In genomic region chr6:99863418-99863817, GRCm38 (mm10) we compare ENCODE assay signal across 16 mouse cellular contexts.
DNase-seq lines count a peak whose midpoint lies in the region; ATAC-seq and TF ChIP-seq lines count a peak whose summit lies in the region.
"Had no signal": no experiment of that assay in that cellular context is flagged by ENCODE, and none has a peak within 500 bp of the region (broad histone marks: within the 10 kb centered on the region; RNA-seq: fewer than 3 reads in every experiment).

No protein-coding gene starts in this region.

- H3K4me1 ChIP-seq in limb, embryonic 14.5 days (ENCODE audit: control insufficient read depth, insufficient read depth, low read length) = peaks cover 14% of the 10 kb centered on the region
- peaks cover 28% of the 10 kb centered on the region for H3K4me1 ChIP-seq in limb, embryonic 10.5 days
- H3K4me1 ChIP-seq in testis, adult 2 months (ENCODE audit: control insufficient read depth, insufficient read depth, low read length) = peaks cover 6% of the 10 kb centered on the region
- H3K4me1 ChIP-seq: stomach, embryonic 15.5 days had no signal

- H3K9ac ChIP-seq in limb, embryonic 14.5 days (ENCODE audit: low read depth, low read length, severe bottlenecking) = no peak overlapping the region
- H3K9ac ChIP-seq: limb, embryonic 13.5 days; stomach, embryonic 15.5 days had no signal

- TF ChIP-seq POLR2A in limb, embryonic 14.5 days (IDR thresholded peaks at IDR 0.05; ENCODE audit: borderline replicate concordance, extremely low read depth, insufficient read depth, insufficient read length) = no peak
- TF ChIP-seq POLR2A in testis, adult 2 months (IDR thresholded peaks at IDR 0.05; ENCODE audit: control insufficient read depth, low read depth, low read length) = no peak

- DNase-seq in cerebellum, postnatal 14 days = peak; percentile 45 to 57
- no peak for DNase-seq in cerebellum, adult 11-12 months
- peak; percentile 68 for DNase-seq in limb, embryonic 14.5 days (ENCODE audit: low spot score)
- no peak for DNase-seq in limb, embryonic 10.5 days (ENCODE audit: low spot score)
- no peak for DNase-seq in testis, postnatal 14 days (ENCODE audit: low spot score)
- no peak for DNase-seq in urinary bladder, postnatal 36 days (ENCODE audit: low spot score in 2 of 2)
- DNase-seq: gastrocnemius, postnatal 25 days; heart, postnatal 10 days; layer of hippocampus, postnatal 36 days; lung, postnatal 36 days; spleen, adult 18-20 months; thymus, postnatal 36 days had no signal

- 23% methylated on average over 9 of the region's 9 CpGs for WGBS in limb, embryonic 14.5 days
- WGBS in limb, embryonic 10.5 days = 54% methylated on average over 9 of the region's 9 CpGs

- no peak for TF ChIP-seq CTCF in testis, adult 2 months (IDR thresholded peaks at IDR 0.05; ENCODE audit: control insufficient read depth, insufficient read depth, insufficient replicate concordance, low read depth, low read length)

- H3K36me3 ChIP-seq in limb, embryonic 14.5 days (ENCODE audit: control insufficient read depth, insufficient read depth, low read length) = no peaks in the 10 kb centered on the region
- no peaks in the 10 kb centered on the region for H3K36me3 ChIP-seq in limb, embryonic 10.5 days
- no peaks in the 10 kb centered on the region; the same call in 1 of the 2 replicates for H3K36me3 ChIP-seq in testis, adult 2 months (ENCODE audit: control insufficient read depth, insufficient read depth, low read length)
- H3K36me3 ChIP-seq: limb, embryonic 13.5 days; stomach, embryonic 15.5 days had no signal

- no peak overlapping the region for H3K4me3 ChIP-seq in limb, embryonic 14.5 days (replicated peaks; ENCODE audit: low read length)
- no peak overlapping the region for H3K4me3 ChIP-seq in limb, embryonic 10.5 days
- H3K4me3 ChIP-seq in testis, adult 2 months (ENCODE audit: control insufficient read depth, low read depth, low read length) = peak overlapping the region; percentile 32
- H3K4me3 ChIP-seq: limb, embryonic 13.5 days; stomach, embryonic 15.5 days had no signal

- H3K27ac ChIP-seq in limb, embryonic 14.5 days (replicated peaks; ENCODE audit: low read depth, low read length) = no peak overlapping the region
- no peak overlapping the region for H3K27ac ChIP-seq in limb, embryonic 10.5 days
- no peak overlapping the region for H3K27ac ChIP-seq in testis, adult 2 months (ENCODE audit: control insufficient read depth, insufficient read depth, low read depth, low read length)
- H3K27ac ChIP-seq: limb, embryonic 13.5 days; stomach, embryonic 15.5 days had no signal

- H3K4me2 ChIP-seq in limb, embryonic 14.5 days (replicated peaks; ENCODE audit: low read depth, low read length, severe bottlenecking) = no peak overlapping the region
- H3K4me2 ChIP-seq: limb, embryonic 13.5 days; stomach, embryonic 15.5 days had no signal

- no peaks in the 10 kb centered on the region for H3K9me3 ChIP-seq in limb, embryonic 14.5 days (ENCODE audit: control insufficient read depth, low read length)
- no peaks in the 10 kb centered on the region for H3K9me3 ChIP-seq in limb, embryonic 10.5 days (replicated peaks)
- H3K9me3 ChIP-seq: limb, embryonic 13.5 days; stomach, embryonic 15.5 days had no signal

- no peak for ATAC-seq in limb, embryonic 14.5 days (ENCODE audit: low FRiP score, low read depth)
- ATAC-seq: midbrain, embryonic 16.5 days had no signal

- H3K27me3 ChIP-seq in limb, embryonic 14.5 days (ENCODE audit: control insufficient read depth, insufficient read depth, low read length) = no peaks in the 10 kb centered on the region
- peaks cover 22% of the 10 kb centered on the region for H3K27me3 ChIP-seq in limb, embryonic 10.5 days (ENCODE audit: low read depth, poor library complexity, severe bottlenecking)
- H3K27me3 ChIP-seq in testis, adult 2 months (ENCODE audit: control insufficient read depth, insufficient read depth, low read length) = no peaks in the 10 kb centered on the region
- H3K27me3 ChIP-seq: stomach, embryonic 15.5 days had no signal

Comparison
In these comparisons a context has a peak if more than half of its experiments do, and no peak if none do; other contexts are left out.
1. DNase-seq: peak in cerebellum, postnatal 14 days (2 of 2) and limb, embryonic 14.5 days (single experiment); none in cerebellum, adult 11-12 months (single experiment), limb, embryonic 10.5 days (single experiment), testis, postnatal 14 days (single experiment) and urinary bladder, postnatal 36 days (0 of 2).